Mouse (Mus musculus): ENCODE results near the gene Iqsec1.

Iqsec1 gene

DNA sequence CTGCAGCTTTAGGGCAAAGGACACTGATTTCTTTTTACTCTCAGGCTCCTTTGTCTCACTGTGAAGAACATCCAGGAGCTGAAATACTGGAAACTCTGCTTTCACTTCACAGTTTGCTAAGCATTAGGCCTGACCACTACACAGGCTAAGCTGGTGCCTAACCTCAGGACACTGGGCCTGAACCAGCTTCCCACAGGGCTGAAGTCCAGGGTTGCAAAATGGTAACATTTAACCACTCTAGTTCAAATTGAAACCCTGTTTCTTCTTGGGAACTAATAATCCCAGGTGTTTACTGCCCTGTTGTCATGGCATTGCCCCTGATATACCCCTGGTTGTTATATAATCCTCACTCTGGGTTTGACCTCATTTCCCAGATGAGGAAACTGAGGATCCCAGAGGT lies 234.8 kb downstream of the Iqsec1 start:
- no peak for DNase-seq (ENCODE audit: low spot score)

DNA sequence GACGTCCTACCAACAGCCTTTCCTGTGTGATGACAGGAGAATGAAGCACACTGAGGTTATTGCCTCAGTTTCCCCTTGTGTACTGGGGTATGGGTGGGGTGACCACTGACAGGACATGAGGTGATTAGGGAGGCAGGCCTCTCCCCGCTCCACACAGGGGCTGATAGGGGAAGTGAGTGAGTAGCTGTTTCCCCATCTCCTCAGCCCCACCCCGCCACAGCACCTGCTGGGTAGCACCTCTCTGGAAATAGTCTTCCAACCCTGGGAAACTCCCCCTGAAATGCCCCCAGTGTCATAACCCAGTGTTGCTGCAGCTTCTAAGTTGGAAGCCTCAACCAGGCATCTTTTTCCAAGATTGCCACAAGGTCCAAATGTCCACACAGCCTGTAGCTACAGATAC lies 236.9 kb downstream of the Iqsec1 start:
- DNase-seq (ENCODE audit: low spot score) = no peak

DNA sequence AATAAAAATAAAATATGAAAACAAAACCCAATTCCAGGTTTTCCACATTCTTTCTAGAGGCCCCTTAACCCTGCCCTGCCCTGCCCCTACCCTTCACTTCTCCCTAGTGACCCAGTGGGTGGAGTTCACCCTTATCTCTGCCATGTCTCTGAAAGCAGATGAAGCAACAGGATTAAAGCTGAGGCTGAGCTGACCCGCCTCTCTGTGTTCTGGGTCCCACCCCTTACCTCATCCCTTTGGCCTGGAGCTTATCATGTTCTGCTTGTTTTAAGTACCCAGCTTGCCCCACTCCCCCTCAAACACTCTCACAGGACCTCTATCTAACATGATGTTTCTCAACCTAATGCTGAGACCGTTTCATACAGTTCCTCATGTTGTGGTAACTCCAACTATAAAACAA lies 238.4 kb downstream of the Iqsec1 start:
- DNase-seq (ENCODE audit: low spot score) = no peak

DNA sequence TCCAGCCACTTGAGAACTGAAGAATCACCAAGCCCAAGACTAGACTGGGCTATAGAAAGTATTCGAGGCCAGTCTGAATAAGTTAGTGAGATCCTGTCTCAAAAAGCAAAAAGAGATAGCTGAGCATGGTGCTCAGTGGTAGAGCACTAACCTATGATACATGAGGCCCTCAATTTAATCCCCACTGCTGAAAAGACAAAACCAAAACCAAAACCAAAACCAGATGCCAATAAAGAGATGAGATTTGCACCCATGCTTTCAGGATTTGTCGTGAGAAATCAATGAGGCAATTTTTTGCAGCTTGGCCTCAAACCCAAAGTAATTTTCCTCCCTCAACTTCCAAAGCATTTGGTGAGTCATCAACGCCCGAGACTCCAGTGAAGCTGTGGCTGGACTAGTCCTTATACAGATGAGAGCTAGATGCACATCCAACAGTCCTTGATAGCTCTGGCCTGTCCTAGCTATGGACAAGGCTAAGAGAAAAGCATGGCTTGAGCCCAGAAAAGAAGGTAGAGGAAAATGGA lies 239.0 kb downstream of the Iqsec1 start:
- DNase-seq (ENCODE audit: low spot score) = no peak

DNA sequence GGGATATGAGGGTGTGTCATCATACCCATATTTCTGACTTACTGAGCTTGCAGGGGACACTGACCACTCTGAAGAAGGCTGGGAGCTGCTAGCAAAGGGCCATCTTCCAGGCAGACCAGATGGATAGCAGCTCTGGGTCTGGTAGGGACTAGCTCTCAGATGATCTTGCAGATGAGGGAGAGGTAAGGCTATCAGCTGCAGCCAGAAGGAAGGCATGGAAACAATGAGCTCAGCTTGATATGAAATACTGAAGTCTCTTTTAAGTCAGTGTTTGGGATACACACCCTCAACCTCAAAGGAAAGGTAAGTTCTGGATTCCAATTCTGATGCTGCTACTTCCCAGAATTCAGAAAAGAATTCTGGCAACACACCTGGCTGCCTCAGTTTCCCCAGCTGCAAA lies 239.5 kb downstream of the Iqsec1 start:
- DNase-seq (ENCODE audit: low spot score) = no peak

DNA sequence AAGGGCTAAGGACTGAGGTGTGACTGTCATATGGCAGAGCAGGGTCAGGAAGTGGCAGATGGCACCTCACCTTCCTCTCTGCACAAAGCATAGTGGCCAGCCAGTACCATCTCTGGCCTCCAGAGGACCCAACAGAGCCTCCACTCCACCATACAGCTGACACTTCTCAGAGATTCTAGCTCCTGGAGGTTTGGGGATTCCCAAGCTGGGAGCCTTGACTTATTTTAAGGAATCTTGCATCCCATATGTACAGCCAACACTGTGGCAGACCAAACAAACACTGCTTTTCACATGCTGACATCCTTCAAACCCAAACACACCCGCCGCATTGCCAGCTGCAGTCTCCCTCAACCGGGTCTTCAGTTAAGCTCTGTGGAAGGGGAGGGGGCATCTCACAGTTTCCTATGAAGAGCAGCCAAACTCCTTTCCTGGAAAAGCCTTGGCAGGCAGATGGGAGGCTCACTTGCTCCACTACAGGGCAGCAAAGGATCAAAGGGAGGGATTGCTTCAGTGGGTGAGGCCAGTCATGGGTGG lies 242.1 kb downstream of the Iqsec1 start:
- no peak for DNase-seq (ENCODE audit: low spot score)

DNA sequence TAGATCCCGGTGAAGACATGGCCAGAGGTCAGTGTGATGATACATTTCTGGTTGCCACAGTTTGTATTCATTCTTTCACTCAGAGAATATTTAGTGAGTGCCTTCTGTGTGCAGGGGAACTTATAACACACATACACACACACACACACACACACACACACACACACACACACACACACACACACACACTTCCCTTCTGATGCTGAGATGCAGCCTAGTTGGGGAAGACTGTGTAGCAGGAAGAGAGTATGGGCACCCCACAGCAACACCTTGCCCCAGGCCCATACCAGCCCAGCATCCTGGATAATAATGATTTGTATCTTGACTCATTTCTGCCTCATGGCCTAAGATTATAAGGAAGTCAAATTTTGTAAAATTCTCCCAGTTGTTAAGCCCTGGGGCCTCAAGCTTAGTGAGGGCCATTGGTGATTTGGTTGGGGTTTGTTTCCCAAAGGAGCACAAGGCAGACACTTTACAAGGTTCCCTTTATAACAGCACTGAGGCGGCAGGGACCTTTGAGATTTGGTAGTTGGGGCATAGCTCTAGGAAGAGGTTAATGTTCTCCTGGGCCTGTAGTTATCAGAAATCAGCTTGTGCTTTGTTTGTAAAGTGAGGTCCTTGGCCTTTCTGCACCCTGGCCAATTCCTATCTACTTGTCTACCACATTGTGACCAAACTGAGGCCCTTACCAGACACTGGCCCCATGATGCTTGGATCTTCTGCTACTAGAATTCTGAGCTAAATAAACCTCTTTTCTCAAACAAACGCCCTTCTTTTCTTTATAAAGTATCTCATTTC lies 242.9 kb downstream of the Iqsec1 start:
- DNase-seq (ENCODE audit: low spot score) = no peak

DNA sequence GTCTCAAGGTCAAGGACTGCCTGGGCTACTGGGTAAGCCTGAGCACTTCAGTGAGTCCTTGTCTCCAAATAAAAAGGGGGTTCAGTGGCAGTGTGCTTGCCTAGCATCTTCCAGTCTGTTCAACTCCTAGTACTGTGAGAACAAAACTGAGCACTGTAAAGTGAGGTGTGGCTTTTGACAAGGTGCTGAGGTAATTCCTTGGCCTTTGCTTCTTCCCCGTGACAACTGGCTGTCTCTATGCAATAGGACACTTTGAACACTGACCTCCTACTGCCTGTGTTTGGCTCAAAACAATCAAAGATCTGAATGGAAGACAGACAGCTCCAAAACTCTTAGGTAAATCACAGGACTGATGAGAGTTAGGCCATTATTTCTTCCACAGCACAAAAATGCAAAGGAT lies 246.0 kb downstream of the Iqsec1 start:
- no peak for DNase-seq (ENCODE audit: low spot score)

DNA sequence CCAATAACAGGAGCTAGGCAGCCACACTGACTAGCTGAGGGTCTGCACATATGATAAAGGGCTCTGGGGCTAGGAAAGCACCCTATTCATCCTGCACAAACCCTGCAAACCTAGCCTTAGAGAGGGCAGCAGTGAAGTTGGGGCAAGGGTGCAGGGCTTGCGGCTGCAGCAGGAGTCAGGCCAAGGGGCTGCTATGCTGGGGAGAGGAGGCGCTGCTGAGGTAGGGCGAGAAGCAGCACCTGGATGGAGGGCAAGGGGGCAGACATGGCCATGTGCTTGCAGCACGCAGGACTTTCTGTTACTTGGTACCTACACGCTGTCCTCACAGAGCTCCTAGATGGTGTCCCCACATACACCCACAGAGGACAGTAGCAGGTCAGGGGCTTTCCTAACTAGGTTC lies 246.8 kb downstream of the Iqsec1 start:
- no peak for DNase-seq (ENCODE audit: low spot score)

DNA sequence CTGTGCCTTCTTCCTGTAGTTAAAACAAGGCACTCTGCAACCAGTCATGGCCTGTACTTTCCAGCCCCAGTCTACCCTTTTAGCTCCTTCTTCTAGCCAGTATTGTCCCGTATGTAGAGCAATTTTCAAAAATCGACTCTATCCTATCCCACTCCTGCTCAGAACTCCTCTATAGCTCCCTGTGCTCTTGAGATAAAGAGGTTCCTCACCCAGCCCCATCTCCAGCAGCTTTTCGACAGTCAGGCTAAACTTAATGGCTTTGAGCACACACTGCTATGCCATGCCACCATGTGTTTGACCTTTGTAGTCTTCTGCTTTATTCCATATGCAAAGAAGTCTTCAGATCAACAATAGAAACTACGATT lies 247.4 kb downstream of the Iqsec1 start:
- no peak for DNase-seq (ENCODE audit: low spot score)

DNA sequence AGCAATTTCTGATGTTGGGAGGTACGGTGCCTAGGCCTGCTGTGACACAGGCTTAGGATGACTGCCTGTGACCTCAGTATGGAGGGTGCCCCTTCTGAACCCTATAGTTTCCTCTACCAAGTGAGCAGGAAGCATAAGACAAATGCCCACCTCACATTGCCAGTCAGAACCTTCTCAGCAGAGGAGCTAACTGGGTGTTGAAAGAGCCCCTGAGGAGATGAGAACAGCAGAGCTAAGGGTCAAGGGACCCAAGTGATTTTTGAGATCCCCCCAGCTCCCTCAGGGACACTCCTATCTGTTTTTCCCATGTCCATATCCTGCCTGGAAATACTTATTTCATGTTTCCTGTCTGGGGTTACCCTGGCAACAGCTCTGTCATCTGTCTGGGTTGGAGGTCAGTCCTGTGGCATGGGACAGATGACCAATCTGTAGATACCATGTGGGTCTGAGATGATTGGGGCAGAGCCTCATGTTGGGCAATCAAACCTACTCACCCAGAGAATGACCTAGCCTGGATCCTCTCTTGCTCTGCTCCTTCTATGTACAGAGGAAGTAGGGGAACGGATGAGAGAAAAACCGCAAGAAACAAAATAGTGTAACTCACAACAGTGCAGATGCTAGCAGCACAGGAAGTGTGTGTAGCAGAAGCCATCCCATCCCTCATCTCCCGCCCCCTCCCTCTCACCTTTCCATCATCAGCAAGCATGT lies 248.0 kb downstream of the Iqsec1 start:
- DNase-seq (ENCODE audit: low spot score) = no peak

DNA sequence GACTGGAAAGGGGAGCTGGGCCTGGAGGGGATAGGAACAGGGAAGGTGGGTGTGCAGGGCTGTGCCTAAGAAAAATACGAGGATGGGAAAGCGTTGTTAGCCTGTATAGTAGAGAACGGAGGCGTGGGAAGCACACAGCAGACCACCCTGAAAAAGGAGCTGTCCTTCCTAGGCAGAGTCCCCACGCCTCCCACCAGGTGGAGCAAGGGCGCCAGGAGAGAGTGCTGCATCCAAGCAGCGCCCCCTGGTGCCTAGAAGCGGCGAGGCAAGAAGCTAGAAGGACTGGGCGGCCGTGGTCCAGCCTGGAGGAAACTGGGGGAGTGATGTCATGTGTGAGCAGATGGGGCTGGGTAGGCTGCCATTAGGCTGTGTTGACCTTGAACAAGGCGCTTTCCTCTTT lies 251.1 kb downstream of the Iqsec1 start:
- peak; percentile 84 for DNase-seq (ENCODE audit: low spot score)

DNA sequence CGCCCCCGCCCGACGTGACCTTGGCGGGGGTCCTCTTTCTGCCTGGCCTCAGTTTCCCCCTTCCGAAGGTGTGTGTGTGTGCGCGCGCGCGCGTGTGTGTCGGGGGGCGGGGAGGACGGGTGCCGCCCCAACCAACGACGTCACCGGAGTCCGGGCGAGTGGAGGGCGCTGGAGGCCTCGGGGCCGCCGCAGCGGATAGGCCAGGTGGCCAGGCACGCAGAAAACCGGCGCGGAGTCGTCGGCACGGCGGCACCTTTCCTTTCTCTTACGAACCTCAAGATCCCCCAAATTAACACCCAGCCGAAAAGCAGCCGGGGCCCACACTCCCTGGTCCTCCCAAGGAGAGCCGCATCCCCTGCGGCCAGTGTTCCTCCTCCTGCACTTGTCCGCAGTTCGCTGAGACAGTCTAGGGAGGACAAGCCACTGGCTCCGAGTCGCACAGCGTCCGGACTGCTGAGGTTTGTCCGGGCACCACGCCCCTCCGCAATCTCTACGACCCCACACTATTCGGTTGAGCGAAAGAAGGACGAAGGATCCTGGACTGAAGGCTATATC lies 251.7 kb downstream of the Iqsec1 start:
- DNase-seq (ENCODE audit: low spot score) = no peak

DNA sequence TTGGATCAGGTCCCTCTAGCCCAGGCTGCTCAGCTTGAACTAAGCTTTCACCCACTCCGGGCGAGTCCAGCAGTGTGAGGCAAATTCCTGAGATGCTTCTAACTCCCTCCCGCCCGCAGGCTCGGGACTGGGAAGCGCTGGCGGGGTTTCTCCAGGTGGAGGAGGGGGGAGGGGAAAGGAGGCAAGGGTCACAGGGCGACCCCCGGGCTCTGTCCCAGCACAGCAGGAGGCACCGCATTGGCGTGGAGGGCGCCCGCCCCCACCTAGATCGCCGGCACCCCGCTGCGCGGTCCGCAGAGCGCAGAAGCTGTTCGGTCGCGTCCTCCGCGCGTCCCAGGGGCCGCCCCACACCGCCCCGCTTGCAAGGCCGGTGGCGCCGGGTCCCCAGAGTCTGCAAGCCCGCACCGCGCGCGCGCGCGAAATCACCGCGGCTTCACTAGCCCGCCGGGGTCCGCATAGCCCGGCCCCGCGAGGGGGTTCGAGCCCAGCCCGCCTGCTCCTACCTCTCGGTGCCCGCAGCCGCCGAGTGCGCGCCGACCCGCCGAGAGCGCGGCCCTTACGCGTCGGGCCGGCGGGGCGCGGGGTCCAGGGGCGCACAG lies 252.3 kb downstream of the Iqsec1 start:
- DNase-seq (ENCODE audit: low spot score) = peak; percentile 44

DNA sequence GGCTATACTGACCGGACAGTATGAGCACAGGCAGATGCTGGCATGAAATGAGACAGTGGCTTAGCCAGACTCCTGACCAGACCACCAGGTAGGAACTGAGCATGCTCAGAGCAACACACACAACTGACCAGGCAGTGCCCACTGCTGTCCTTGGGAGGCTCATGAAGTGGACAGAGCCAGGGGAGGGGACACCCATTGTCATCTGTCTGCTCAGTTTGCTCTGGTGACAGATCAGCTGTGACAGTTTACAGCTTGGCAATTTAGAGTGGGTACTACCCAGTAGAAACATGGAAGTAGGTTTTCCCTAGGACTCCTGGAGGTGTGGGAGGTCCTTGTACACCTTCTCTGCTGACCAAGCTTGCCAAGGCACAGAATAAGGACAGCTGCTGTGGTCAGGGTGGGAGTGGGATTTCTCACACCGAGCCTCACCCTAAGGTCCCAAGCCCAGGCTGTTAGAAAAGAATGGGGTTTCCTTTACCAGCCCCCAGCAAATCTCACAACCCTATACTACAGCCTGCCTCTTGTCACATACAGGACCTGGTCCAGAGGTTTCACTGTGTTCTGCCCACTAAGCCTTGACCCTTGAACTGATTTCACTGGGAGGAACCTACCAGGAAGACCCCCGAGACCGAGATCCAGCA lies 253.0 kb downstream of the Iqsec1 start:
- DNase-seq (ENCODE audit: low spot score) = no peak

DNA sequence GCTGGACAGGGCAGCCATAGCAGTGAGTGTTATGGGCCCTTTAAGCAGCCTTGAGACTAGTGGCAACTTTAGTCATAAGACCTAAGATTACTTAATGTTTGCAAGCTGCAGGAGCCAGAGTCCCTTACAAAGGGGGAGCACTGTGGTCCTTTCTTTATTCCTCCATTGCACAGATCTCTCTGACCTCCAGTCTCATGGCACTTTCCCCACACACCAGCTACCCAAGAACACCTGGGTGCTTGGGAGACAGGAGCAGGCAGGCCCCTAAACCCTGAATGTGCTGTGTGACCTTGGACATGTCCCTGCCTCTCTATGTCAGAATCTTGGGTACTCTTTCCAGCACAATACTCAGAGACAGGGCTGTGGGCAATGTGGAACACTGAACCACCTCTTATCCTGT lies 253.7 kb downstream of the Iqsec1 start:
- no peak for DNase-seq (ENCODE audit: low spot score)

DNA sequence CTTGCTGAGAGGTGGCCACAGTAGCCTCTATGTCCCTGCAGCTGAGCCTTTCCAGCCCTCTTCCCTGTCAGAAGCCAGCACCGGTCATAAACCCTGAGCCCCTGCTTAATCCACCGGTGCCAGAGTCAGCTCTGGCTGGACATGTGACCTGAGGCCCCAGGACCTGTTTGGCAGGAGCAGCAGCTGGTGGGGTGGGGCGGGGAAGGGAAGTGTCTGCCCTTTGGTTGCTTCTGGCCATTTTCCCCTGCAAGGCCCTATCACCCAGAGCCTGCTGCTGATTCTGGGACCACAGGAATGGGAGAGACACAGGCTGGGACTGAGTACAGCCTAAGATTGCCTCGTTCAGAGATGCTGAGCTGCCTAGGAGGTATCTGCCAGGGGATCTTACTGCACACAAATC lies 257.2 kb downstream of the Iqsec1 start:
- no peak for DNase-seq (ENCODE audit: low spot score)

DNA sequence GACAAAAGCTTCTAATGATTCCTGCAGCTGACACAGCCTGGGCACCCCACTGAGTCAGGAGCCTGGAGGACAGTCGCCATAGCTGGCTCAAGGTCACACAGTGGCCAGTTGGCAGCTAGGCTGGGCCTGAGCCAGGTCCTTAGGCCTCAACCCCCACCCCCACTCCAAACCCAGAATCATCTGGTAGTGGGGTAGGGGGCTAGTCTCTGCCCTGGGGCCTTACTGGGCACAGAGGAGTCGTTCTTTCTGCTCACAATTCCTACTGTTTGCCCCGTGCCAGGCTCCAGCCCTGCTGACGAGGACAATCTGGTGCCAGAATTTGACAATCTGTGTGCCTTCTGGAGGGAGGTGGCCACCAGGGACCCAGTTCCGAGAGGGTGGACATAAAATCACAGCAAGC lies 258.7 kb downstream of the Iqsec1 start:
- no peak for DNase-seq (ENCODE audit: low spot score)

DNA sequence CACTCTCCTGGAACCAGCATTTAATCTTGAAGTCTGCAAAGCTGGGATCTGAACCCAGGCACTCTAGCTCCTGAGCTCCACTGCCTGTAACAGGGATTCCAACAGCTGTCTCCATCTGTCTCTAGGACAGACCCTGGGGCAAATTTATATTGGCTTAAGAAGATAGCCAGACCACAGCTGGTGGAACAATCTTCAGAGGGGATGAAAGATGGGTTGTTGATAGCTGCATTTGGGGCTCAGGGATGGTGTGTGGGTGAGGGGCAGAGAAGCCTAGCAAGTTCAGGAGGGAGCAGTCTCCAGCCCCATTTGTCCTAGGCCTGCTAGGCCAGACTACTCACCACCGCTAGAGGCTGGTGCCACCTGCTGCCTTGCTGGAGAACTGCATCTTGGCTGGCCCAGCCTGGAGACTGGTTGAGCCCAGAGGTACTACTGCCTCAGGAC lies 260.0 kb downstream of the Iqsec1 start:
- DNase-seq (ENCODE audit: low spot score) = peak; percentile 78

DNA sequence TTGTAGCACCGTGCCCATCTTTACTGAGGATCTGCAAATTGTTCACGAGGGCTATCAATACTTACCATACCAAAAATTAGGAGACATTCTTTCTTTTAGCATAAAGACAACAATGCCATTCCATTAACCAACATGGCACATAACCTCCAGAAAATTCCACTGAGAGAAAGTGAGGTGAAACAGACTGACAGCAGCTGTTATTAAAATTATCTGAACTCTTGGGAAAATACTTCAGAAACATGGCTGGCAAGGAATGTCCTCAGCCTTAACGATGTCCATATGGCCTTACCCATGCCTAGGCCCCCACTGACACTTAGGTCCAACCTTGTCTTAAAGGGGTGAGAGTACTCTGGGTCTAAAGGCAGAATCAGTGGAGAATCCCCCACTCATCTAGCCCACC lies 260.7 kb downstream of the Iqsec1 start:
- no peak for DNase-seq (ENCODE audit: low spot score)

DNA sequence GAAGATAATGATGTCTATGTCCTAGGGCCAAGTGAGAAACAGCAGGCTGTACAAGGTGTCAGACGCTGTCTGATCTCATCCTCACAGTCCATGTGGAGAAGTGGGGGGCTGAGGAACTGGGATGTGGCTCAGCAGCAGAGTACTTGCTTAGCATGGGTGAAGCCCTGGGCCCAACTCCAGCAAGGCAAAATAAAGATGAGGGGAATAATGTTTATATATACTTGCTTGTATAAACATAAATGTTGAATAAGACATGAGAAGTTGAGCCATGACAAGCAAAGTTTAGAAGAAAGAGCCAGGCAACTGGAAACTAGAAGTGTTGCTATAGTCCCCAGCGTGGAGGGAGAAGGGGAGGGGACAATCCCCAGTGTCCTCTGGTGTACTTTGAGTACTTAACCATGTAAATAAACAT lies 261.8 kb downstream of the Iqsec1 start:
- DNase-seq (ENCODE audit: low spot score) = no peak

DNA sequence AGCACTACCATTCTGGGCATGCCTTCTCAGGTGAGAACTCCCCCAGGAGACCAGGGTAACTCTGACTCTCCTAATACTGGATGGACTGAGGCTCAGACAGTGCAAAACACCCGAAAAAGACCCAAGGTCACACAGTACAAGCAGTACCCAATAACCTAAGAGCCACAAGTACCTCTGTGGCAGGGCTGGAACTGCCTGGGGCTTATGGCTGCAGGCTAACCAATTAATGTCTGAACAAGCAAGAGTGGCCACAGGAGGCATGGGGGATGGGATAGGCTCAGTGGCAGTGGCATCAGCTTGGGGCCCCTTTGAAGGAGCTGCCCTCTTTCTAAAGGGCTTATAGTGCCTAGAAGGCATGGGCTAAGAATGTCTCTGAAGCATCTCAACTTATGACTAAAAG lies 263.0 kb downstream of the Iqsec1 start:
- no peak for DNase-seq (ENCODE audit: low spot score)

Data from ovary, postnatal 10 days (tissue).